Mouse (Mus musculus) megakaryocyte, embryonic 14.5 days (primary cell): ENCODE measurements around the gene Myh8.

Experiments
- FLI1 ChIP-seq: IDR thresholded peaks from 2 replicates; pipeline ENCODE4 v1.6.1; 2012; ENCODE audit warnings: low read length, inconsistent platforms, mixed read lengths
- GATA1 ChIP-seq: IDR thresholded peaks from 3 replicates; pipeline ENCODE4 v1.6.1; 2012; ENCODE audit warnings: mixed read lengths, low read length, inconsistent platforms, borderline replicate concordance

DNA sequence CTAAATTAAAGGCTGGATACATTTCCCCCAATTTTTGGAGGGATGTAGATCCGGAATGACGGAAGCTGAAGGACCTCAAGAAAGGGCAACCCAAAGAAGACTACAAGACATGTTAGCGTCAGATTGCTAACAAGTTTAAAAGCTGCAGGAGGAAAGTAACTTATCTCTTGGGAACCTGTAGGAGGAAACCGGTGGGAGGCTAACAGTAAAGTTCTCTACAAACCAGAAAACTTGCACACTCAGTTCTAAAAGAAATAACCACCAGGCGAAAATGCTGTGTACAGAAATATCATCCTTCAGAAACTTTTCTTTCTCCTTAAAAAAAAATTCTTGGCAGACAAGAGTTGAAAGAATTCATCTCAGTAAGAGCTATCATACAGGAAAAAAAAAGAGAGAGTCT lies 47.8 kb upstream of the Myh8 start:
- no peak for TF ChIP-seq FLI1
- no peak for TF ChIP-seq GATA1
